Mouse (Mus musculus) heart, embryonic 15.5 days (tissue): ENCODE results near the gene Cxadr. TPM values are rescaled to one million over a fixed set of nuclear protein-coding genes. Genes with fewer than 3 reads are reported as not detected.

Experiments used
- ATAC-seq: fragments of 200-750 bp; cut with Nextera tagmentation; replicated peaks from 2 replicates; pipeline ENCODE4 v1.8.0; 2017; ENCODE audit warnings: low read depth, moderate TSS enrichment; ENCODE audit not compliant: insufficient number of reproducible peaks, insufficient read depth, low FRiP score
- H3K27ac ChIP-seq: fragments of 300-500 bp; sonication (generic); 2 replicates; pipeline ENCODE4 v1.5.1; 2015; ENCODE audit warnings: mild to moderate bottlenecking, inconsistent platforms
- H3K27me3 ChIP-seq: fragments of 300-500 bp; sonication (generic); 2 replicates; pipeline ENCODE4 v1.6.1; 2015; ENCODE audit warnings: inconsistent platforms
- H3K36me3 ChIP-seq: fragments of 300-500 bp; sonication (generic); 2 replicates; pipeline ENCODE4 v1.6.1; 2015; ENCODE audit warnings: mild to moderate bottlenecking, inconsistent platforms
- H3K4me1 ChIP-seq: fragments of 300-500 bp; sonication (generic); replicated peaks from 2 replicates; pipeline ENCODE4 v1.6.1; 2015; ENCODE audit warnings: inconsistent platforms
- H3K4me2 ChIP-seq: fragments of 300-500 bp; sonication (generic); 2 replicates; pipeline ENCODE4 v1.6.1; 2015; ENCODE audit warnings: inconsistent platforms, mild to moderate bottlenecking, moderate library complexity
- H3K4me3 ChIP-seq: fragments of 300-500 bp; sonication (generic); 2 replicates; pipeline ENCODE4 v1.5.1; 2015; ENCODE audit warnings: mild to moderate bottlenecking, inconsistent platforms
- H3K9ac ChIP-seq: fragments of 300-500 bp; sonication (generic); 2 replicates; pipeline ENCODE4 v1.6.1; 2015; ENCODE audit warnings: mild to moderate bottlenecking, inconsistent platforms
- H3K9me3 ChIP-seq: fragments of 300-500 bp; sonication (generic); replicated peaks from 2 replicates; pipeline ENCODE4 v1.6.1; 2016; ENCODE audit warnings: inconsistent platforms
- WGBS: fragments of 180-500 bp; shearing (Covaris S2); methylation state at CpG from one replicate; pipeline ENCODE4 v1.1.7; 2015; ENCODE audit warnings: mixed read lengths; 5-methylcytosine and 5-hydroxymethylcytosine counted together
- polyA plus RNA-seq: library from polyadenylated mRNA; unstranded; fragments of >200 nt; fragmentation: Nextera tagmentation; extraction: Ambion mirVana; gene quantifications from 2 replicates; pipeline ENCODE4 v1.2.1, GENCODE M21; 2015

Cxadr gene
- polyA plus RNA-seq, 1 experiment from 2014 or later, result 29.9 TPM

GRCm38 (mm10) chr16:78280093-78280881 lies 21.0 kb upstream of the Cxadr start:
- no peaks in the 10 kb centered on the region for H3K27me3 ChIP-seq
- no peaks in the 10 kb centered on the region for H3K36me3 ChIP-seq
- H3K4me1 ChIP-seq, result peaks cover 4% of the 10 kb centered on the region; the same call in 1 of the 2 replicates
- no peak overlapping the region for H3K9ac ChIP-seq
- no peaks in the 10 kb centered on the region for H3K9me3 ChIP-seq
- no peak overlapping the region for H3K4me3 ChIP-seq
- ATAC-seq, result no peak
- 80% methylated on average over 5 of the region's 5 CpGs for WGBS
- no peak overlapping the region for H3K27ac ChIP-seq
- no peak overlapping the region for H3K4me2 ChIP-seq

- Histone ChIP-seq H3K27ac (no peak overlapping the region), H3K27me3 (no peaks in the 10 kb centered on the region), H3K9me3 (no peaks in the 10 kb centered on the region), H3K4me1 (no peaks in the 10 kb centered on the region), H3K4me3 (no peak overlapping the region), H3K9ac (no peak overlapping the region), H3K4me2 (no peak overlapping the region), H3K36me3 (no peaks in the 10 kb centered on the region)
- no peak for ATAC-seq
- 61% methylated on average over 5 of the region's 5 CpGs for WGBS
These were observed 18.1 kb upstream of the Cxadr start for GRCm38 (mm10) chr16:78283231-78283630.

- Histone ChIP-seq H3K4me3 (no peak overlapping the region), H3K4me2 (no peak overlapping the region), H3K4me1 (no peaks in the 10 kb centered on the region; the same call in 1 of the 2 replicates), H3K27ac (no peak overlapping the region), H3K9me3 (no peaks in the 10 kb centered on the region), H3K27me3 (no peaks in the 10 kb centered on the region), H3K9ac (no peak overlapping the region), H3K36me3 (no peaks in the 10 kb centered on the region)
- WGBS, result 87% methylated on average over 1 of the region's 1 CpGs
- no peak for ATAC-seq
These were observed 7.2 kb upstream of the Cxadr start for GRCm38 (mm10) chr16:78294051-78294450.

- H3K4me2 ChIP-seq, result no peak overlapping the region
- WGBS, result 42% methylated on average over 5 of the region's 5 CpGs
- no peak overlapping the region for H3K4me3 ChIP-seq
- H3K4me1 ChIP-seq, result no peaks in the 10 kb centered on the region; the same call in 1 of the 2 replicates
- ATAC-seq, result no peak
- no peak overlapping the region for H3K9ac ChIP-seq
- H3K27me3 ChIP-seq, result no peaks in the 10 kb centered on the region
- H3K9me3 ChIP-seq, result no peaks in the 10 kb centered on the region
- no peaks in the 10 kb centered on the region for H3K36me3 ChIP-seq
- no peak overlapping the region for H3K27ac ChIP-seq
These were observed 6.5 kb upstream of the Cxadr start for GRCm38 (mm10) chr16:78294606-78295275.

- ATAC-seq, result no peak
- Histone ChIP-seq H3K9ac (no peak overlapping the region), H3K27me3 (no peaks in the 10 kb centered on the region), H3K4me1 (peaks cover under 1% of the 10 kb centered on the region; the same call in 1 of the 2 replicates), H3K4me3 (no peak overlapping the region), H3K27ac (no peak overlapping the region), H3K4me2 (no peak overlapping the region), H3K36me3 (no peaks in the 10 kb centered on the region), H3K9me3 (no peaks in the 10 kb centered on the region)
- WGBS, result 47% methylated on average over 4 of the region's 4 CpGs
These were observed 5.7 kb upstream of the Cxadr start for GRCm38 (mm10) chr16:78295601-78296000.

GRCm38 (mm10) chr16:78296114-78296513 lies 5.2 kb upstream of the Cxadr start:
- Histone ChIP-seq H3K4me3 (no peak overlapping the region), H3K27ac (no peak overlapping the region), H3K9me3 (no peaks in the 10 kb centered on the region), H3K9ac (no peak overlapping the region), H3K27me3 (no peaks in the 10 kb centered on the region), H3K4me1 (peaks cover 2% of the 10 kb centered on the region; the same call in 1 of the 2 replicates), H3K36me3 (no peaks in the 10 kb centered on the region), H3K4me2 (no peak overlapping the region)
- no peak for ATAC-seq
- 78% methylated on average over 9 of the region's 9 CpGs for WGBS

GRCm38 (mm10) chr16:78301831-78302677 lies 765 bp downstream of the Cxadr start:
- under 1% methylated on average over 65 of the region's 65 CpGs for WGBS
- peak; percentile 37 for ATAC-seq
- H3K27ac ChIP-seq, result peak overlapping the region; percentile 85
- no peaks in the 10 kb centered on the region for H3K36me3 ChIP-seq
- peaks cover 24% of the 10 kb centered on the region for H3K4me1 ChIP-seq
- peak overlapping the region; percentile 88 for H3K4me3 ChIP-seq
- H3K9ac ChIP-seq, result peak overlapping the region; percentile 82
- peak overlapping the region; percentile 90 for H3K4me2 ChIP-seq
- H3K27me3 ChIP-seq, result no peaks in the 10 kb centered on the region
- H3K9me3 ChIP-seq, result no peaks in the 10 kb centered on the region

GRCm38 (mm10) chr16:78302678-78303050 lies 1.4 kb downstream of the Cxadr start:
- Histone ChIP-seq H3K27me3 (no peaks in the 10 kb centered on the region), H3K4me2 (peak overlapping the region; percentile 90), H3K4me1 (peaks cover 24% of the 10 kb centered on the region), H3K9me3 (no peaks in the 10 kb centered on the region), H3K36me3 (no peaks in the 10 kb centered on the region), H3K9ac (peak overlapping the region; percentile 82), H3K4me3 (peak overlapping the region; percentile 88), H3K27ac (peak overlapping the region; percentile 85)
- no peak for ATAC-seq
- 9% methylated on average over 10 of the region's 10 CpGs for WGBS

- Histone ChIP-seq H3K27ac (no peak overlapping the region), H3K4me1 (peaks cover 26% of the 10 kb centered on the region), H3K9ac (no peak overlapping the region), H3K27me3 (no peaks in the 10 kb centered on the region), H3K4me3 (no peak overlapping the region), H3K4me2 (0 out of 2 replicates have a peak overlapping the region, but pooled peaks have one; percentile 12), H3K36me3 (no peaks in the 10 kb centered on the region), H3K9me3 (no peaks in the 10 kb centered on the region)
- WGBS, result 50% methylated on average over 12 of the region's 12 CpGs
- no peak for ATAC-seq
These were observed 4.4 kb downstream of the Cxadr start for GRCm38 (mm10) chr16:78305606-78306100.

GRCm38 (mm10) chr16:78306606-78307005 lies 5.3 kb downstream of the Cxadr start:
- H3K27ac ChIP-seq, result no peak overlapping the region
- WGBS, result 77% methylated on average over 8 of the region's 8 CpGs

More at GRCm38 (mm10) chr16:78306606-78307005, 5.3 kb downstream of the Cxadr start:
- Histone ChIP-seq H3K27me3 (no peaks in the 10 kb centered on the region), H3K9me3 (no peaks in the 10 kb centered on the region), H3K9ac (no peak overlapping the region), H3K4me1 (peaks cover 24% of the 10 kb centered on the region), H3K36me3 (no peaks in the 10 kb centered on the region), H3K4me2 (no peak overlapping the region), H3K4me3 (no peak overlapping the region)
- no peak for ATAC-seq
